Mouse (Mus musculus) induced T-regulatory cell, adult 2 months (primary cell): ENCODE data around the gene Arf1.

Source experiments
- DNase-seq: peaks from one replicate; pipeline ENCODE4 v3.0.0-alpha.2; 2012; ENCODE audit warnings: low read depth

Gene Arf1

GRCm38 (mm10) chr11:59191231-59192058, 36.6 kb downstream of the Arf1 start:
- DNase-seq: peak; percentile 95

GRCm38 (mm10) chr11:59187706-59188105, 40.4 kb downstream of the Arf1 start:
- no peak for DNase-seq

GRCm38 (mm10) chr11:59185490-59185889, 42.6 kb downstream of the Arf1 start:
- no peak for DNase-seq

GRCm38 (mm10) chr11:59183821-59184220, 44.2 kb downstream of the Arf1 start:
- DNase-seq: peak; percentile 55

GRCm38 (mm10) chr11:59182864-59183331, 45.2 kb downstream of the Arf1 start, which contains the start of gene Gjc2:
TSS of gene Gjc2 (minus strand) at chr11:59183213.
- no peak for DNase-seq

- DNase-seq: no peak
Observed at GRCm38 (mm10) chr11:59176921-59177320, 51.1 kb downstream of the Arf1 start.

- no peak for DNase-seq
Observed at GRCm38 (mm10) chr11:59176475-59176874, 51.6 kb downstream of the Arf1 start.

GRCm38 (mm10) chr11:59174189-59174838, 53.8 kb downstream of the Arf1 start:
- no peak for DNase-seq

GRCm38 (mm10) chr11:59170549-59170948, 57.5 kb downstream of the Arf1 start:
- DNase-seq: no peak

- no peak for DNase-seq
Observed at GRCm38 (mm10) chr11:59169807-59170206, 58.3 kb downstream of the Arf1 start.

GRCm38 (mm10) chr11:59165616-59166241, 62.3 kb downstream of the Arf1 start:
- no peak for DNase-seq

- peak; percentile 18 for DNase-seq
Observed at GRCm38 (mm10) chr11:59164384-59164783, 63.7 kb downstream of the Arf1 start.

- peak; percentile 97 for DNase-seq
Observed at GRCm38 (mm10) chr11:59163255-59164236, 64.5 kb downstream of the Arf1 start, which contains the start of gene Iba57. TSS of gene Iba57 (minus strand) at chr11:59163739.

GRCm38 (mm10) chr11:59162443-59163254, 65.4 kb downstream of the Arf1 start:
- peak; percentile 13 for DNase-seq
